ENCODE assay signal across 11 mouse cellular contexts in genomic region chr2:25177076-25177475, GRCm38 (mm10). TPM values are rescaled to one million over a fixed set of nuclear protein-coding genes. Genes with fewer than 3 reads are reported as not detected.
DNase-seq lines count a peak whose midpoint lies in the region; ATAC-seq and TF ChIP-seq lines count a peak whose summit lies in the region.
"Had no signal": no experiment of that assay in that cellular context is flagged by ENCODE, and none has a peak within 500 bp of the region (broad histone marks: within the 10 kb centered on the region; RNA-seq: fewer than 3 reads in every experiment).

No protein-coding gene starts in this region.

- H3K4me3 ChIP-seq in gastrocnemius, adult 2 months = peak overlapping the region; percentile 60
- H3K4me3 ChIP-seq in neural tube, embryonic 11.5 days (ENCODE audit: low read depth, low read length) = peak overlapping the region; percentile 18
- no peak overlapping the region for H3K4me3 ChIP-seq in limb, embryonic 14.5 days (replicated peaks; ENCODE audit: low read length)

- H3K9ac ChIP-seq in neural tube, embryonic 11.5 days (ENCODE audit: low read length) = peak overlapping the region; percentile 50
- no peak overlapping the region; the same call in 1 of the 2 replicates for H3K9ac ChIP-seq in limb, embryonic 14.5 days (ENCODE audit: low read depth, low read length, severe bottlenecking)

- no peak for DNase-seq in gastrocnemius, adult 2 months
- no peak for DNase-seq in gastrocnemius, postnatal 25 days
- DNase-seq in neural tube, embryonic 11.5 days (ENCODE audit: low spot score) = no peak
- DNase-seq in neural tube, embryonic 10.5 days (ENCODE audit: extremely low spot score, low spot score) = no peak
- no peak for DNase-seq in limb, embryonic 14.5 days (ENCODE audit: low spot score)
- no peak for DNase-seq in T-cell, adult 2 months (ENCODE audit: low spot score)
- no peak for DNase-seq in adrenal gland, postnatal 10 days
- DNase-seq in layer of hippocampus, postnatal 25 days (ENCODE audit: extremely low spot score in 1 of 2, low spot score in 1 of 2) = no peak
- DNase-seq: cerebellum, adult 8-10 months; liver had no signal

- no peak for ATAC-seq in neural tube, embryonic 11.5 days (ENCODE audit: insufficient read depth, low FRiP score, low TSS enrichment)
- ATAC-seq in limb, embryonic 14.5 days (ENCODE audit: low FRiP score, low read depth) = no peak

- WGBS in neural tube, embryonic 11.5 days = 19% methylated on average over 4 of the region's 4 CpGs
- 37% methylated on average over 4 of the region's 4 CpGs for WGBS in limb, embryonic 14.5 days

- no peak for TF ChIP-seq CTCF in gastrocnemius, adult 2 months (IDR thresholded peaks at IDR 0.05)

- peak overlapping the region; percentile 86 for H3K27ac ChIP-seq in gastrocnemius, adult 2 months
- H3K27ac ChIP-seq in neural tube, embryonic 11.5 days (ENCODE audit: low read depth, low read length) = peak overlapping the region; percentile 72
- no peak overlapping the region for H3K27ac ChIP-seq in limb, embryonic 14.5 days (replicated peaks; ENCODE audit: low read depth, low read length)

- H3K36me3 ChIP-seq in neural tube, embryonic 11.5 days (ENCODE audit: control insufficient read depth, insufficient read depth, low read length) = no peaks in the 10 kb centered on the region
- H3K36me3 ChIP-seq in limb, embryonic 14.5 days (ENCODE audit: control insufficient read depth, insufficient read depth, low read length) = no peaks in the 10 kb centered on the region

- intact Hi-C loops in gastrocnemius, adult 2 months (cut with DNase I) = no loop called here

- peaks cover 39% of the 10 kb centered on the region for H3K4me1 ChIP-seq in neural tube, embryonic 11.5 days (ENCODE audit: control insufficient read depth, insufficient read depth, low read length)
- peaks cover 42% of the 10 kb centered on the region for H3K4me1 ChIP-seq in limb, embryonic 14.5 days (ENCODE audit: control insufficient read depth, insufficient read depth, low read length)

- no peaks in the 10 kb centered on the region for H3K9me3 ChIP-seq in neural tube, embryonic 11.5 days (ENCODE audit: control insufficient read depth, low read length)
- H3K9me3 ChIP-seq in limb, embryonic 14.5 days (ENCODE audit: control insufficient read depth, low read length) = no peaks in the 10 kb centered on the region

- peaks cover 2% of the 10 kb centered on the region; the same call in 1 of the 2 replicates for H3K27me3 ChIP-seq in neural tube, embryonic 11.5 days (ENCODE audit: control insufficient read depth, insufficient read depth, low read length)
- peaks cover 30% of the 10 kb centered on the region for H3K27me3 ChIP-seq in limb, embryonic 14.5 days (ENCODE audit: control insufficient read depth, insufficient read depth, low read length)

- H3K4me2 ChIP-seq in neural tube, embryonic 11.5 days (ENCODE audit: low read depth) = peak overlapping the region; percentile 31
- 0 out of 2 replicates have a peak overlapping the region, but pooled peaks have one; percentile 8 for H3K4me2 ChIP-seq in limb, embryonic 14.5 days (replicated peaks; ENCODE audit: low read depth, low read length, severe bottlenecking)

- no peak for TF ChIP-seq POLR2A in limb, embryonic 14.5 days (IDR thresholded peaks at IDR 0.05; ENCODE audit: borderline replicate concordance, extremely low read depth, insufficient read depth, insufficient read length)

RNA-seq across cellular contexts. Expression of gene Nrarp, which starts 3.5 kb away (rescaled TPM):
- 1 to 10 TPM; 4.0 to 5.2 TPM for total RNA-seq in gastrocnemius, adult 2 months (2021)
- 1 to 10 TPM; 3.6 to 6.7 TPM for total RNA-seq in gastrocnemius, postnatal 25 days (2021)
- 53.7 and 57.8 TPM in 2 replicates for polyA plus RNA-seq in neural tube, embryonic 11.5 days (2014; fragmentation: Nextera tagmentation; extraction: Ambion mirVana)
- polyA plus RNA-seq in limb, embryonic 14.5 days (2012; rRNA removed) = 34.0 and 34.1 TPM in 2 replicates
- 27.7 and 28.2 TPM in 2 replicates for polyA plus RNA-seq in limb, embryonic 14.5 days (2014; fragmentation: Nextera tagmentation; extraction: Ambion mirVana)
- total RNA-seq in adrenal gland, postnatal 10 days (2021) = 10 to 100 TPM; 15.1 to 15.5 TPM
- 10 to 100 TPM; 27.5 to 35.7 TPM for total RNA-seq in layer of hippocampus, postnatal 25 days (2021)

RNA-seq across cellular contexts. Expression of gene Tor4a, which starts 19.6 kb away (rescaled TPM):
- total RNA-seq in gastrocnemius, adult 2 months (2021) = 1 to 10 TPM in 1 of 2 experiments, under 1 TPM in 1; 0.59 to 1.0 TPM
- 1 to 10 TPM; 1.1 to 1.3 TPM for total RNA-seq in gastrocnemius, postnatal 25 days (2021)
- 1.6 and 1.9 TPM in 2 replicates for polyA plus RNA-seq in neural tube, embryonic 11.5 days (2014; fragmentation: Nextera tagmentation; extraction: Ambion mirVana)
- polyA plus RNA-seq in limb, embryonic 14.5 days (2012; rRNA removed) = 5.9 and 6.4 TPM in 2 replicates
- 8.1 and 8.5 TPM in 2 replicates for polyA plus RNA-seq in limb, embryonic 14.5 days (2014; fragmentation: Nextera tagmentation; extraction: Ambion mirVana)
- 10 to 100 TPM; 13.9 to 19.5 TPM for total RNA-seq in adrenal gland, postnatal 10 days (2021)
- total RNA-seq in layer of hippocampus, postnatal 25 days (2021) = 1 to 10 TPM; 1.5 TPM

RNA-seq across cellular contexts. Expression of gene Nelfb, which starts 34.2 kb away (rescaled TPM):
- 10 to 100 TPM; 22.3 to 23.1 TPM for total RNA-seq in gastrocnemius, adult 2 months (2021)
- total RNA-seq in gastrocnemius, postnatal 25 days (2021) = 10 to 100 TPM; 20.5 to 22.3 TPM
- polyA plus RNA-seq in neural tube, embryonic 11.5 days (2014; fragmentation: Nextera tagmentation; extraction: Ambion mirVana) = 94.8 and 99.8 TPM in 2 replicates
- polyA plus RNA-seq in limb, embryonic 14.5 days (2012; rRNA removed) = 84.4 and 98.3 TPM in 2 replicates
- 88.4 and 106 TPM in 2 replicates for polyA plus RNA-seq in limb, embryonic 14.5 days (2014; fragmentation: Nextera tagmentation; extraction: Ambion mirVana)
- 10 to 100 TPM; 46.3 to 48.8 TPM for total RNA-seq in adrenal gland, postnatal 10 days (2021)
- 10 to 100 TPM; 55.8 to 58.9 TPM for total RNA-seq in layer of hippocampus, postnatal 25 days (2021)

RNA-seq across cellular contexts. Expression of gene Stpg3, which starts 37.4 kb away (rescaled TPM):
- total RNA-seq in gastrocnemius, adult 2 months (2021) = not detected
- total RNA-seq in gastrocnemius, postnatal 25 days (2021) = not detected
- not detected in 2 replicates for polyA plus RNA-seq in neural tube, embryonic 11.5 days (2014; fragmentation: Nextera tagmentation; extraction: Ambion mirVana)
- not detected in 2 replicates for polyA plus RNA-seq in limb, embryonic 14.5 days (2012; rRNA removed)
- not detected in 2 replicates for polyA plus RNA-seq in limb, embryonic 14.5 days (2014; fragmentation: Nextera tagmentation; extraction: Ambion mirVana)
- not detected for total RNA-seq in adrenal gland, postnatal 10 days (2021)
- under 1 TPM in 1 of 2 experiments, not detected in 1; 0.32 TPM for total RNA-seq in layer of hippocampus, postnatal 25 days (2021)
- total RNA-seq: gastrocnemius, postnatal 10 days had no signal

RNA-seq across cellular contexts. Expression of gene Fam166a, which starts 41.5 kb away (rescaled TPM):
- total RNA-seq in gastrocnemius, adult 2 months (2021) = not detected
- total RNA-seq in gastrocnemius, postnatal 25 days (2021) = not detected
- not detected in 2 replicates for polyA plus RNA-seq in neural tube, embryonic 11.5 days (2014; fragmentation: Nextera tagmentation; extraction: Ambion mirVana)
- not detected in 2 replicates for polyA plus RNA-seq in limb, embryonic 14.5 days (2012; rRNA removed)
- 0.17 TPM in 1 of 2 replicates, not detected in the other for polyA plus RNA-seq in limb, embryonic 14.5 days (2014; fragmentation: Nextera tagmentation; extraction: Ambion mirVana)
- total RNA-seq in adrenal gland, postnatal 10 days (2021) = not detected
- total RNA-seq in layer of hippocampus, postnatal 25 days (2021) = under 1 TPM in 1 of 2 experiments, not detected in 1; 0.59 TPM
- total RNA-seq: gastrocnemius, postnatal 10 days had no signal

Comparison
In these comparisons a context has a peak if more than half of its experiments do, and no peak if none do; other contexts are left out.
1. RNA of gene Tor4a, which starts 19.6 kb away (total RNA-seq): 13.9 to 19.5 TPM in adrenal gland, postnatal 10 days; 1.5 TPM in layer of hippocampus, postnatal 25 days, 1.1 to 1.3 TPM in gastrocnemius, postnatal 25 days and 0.59 to 1.0 TPM in gastrocnemius, adult 2 months; every median in the first group is over 4 times any median in the second.